Mouse (Mus musculus) MEL (cell line): ENCODE results near the gene Crat. TPM values are rescaled to one million over a fixed set of nuclear protein-coding genes. Genes with fewer than 3 reads are reported as not detected.

Experiments used
- DNase-seq: peaks from one replicate; pipeline ENCODE4 v3.0.0; 2011; ENCODE audit warnings: low read depth, low spot score
- H3K27ac ChIP-seq: 2 replicates; pipeline ENCODE4 v1.5.1; 2012; ENCODE audit warnings: low read depth, mild to moderate bottlenecking, control low read depth, low read length, moderate library complexity; ENCODE audit not compliant: control insufficient read depth
- H3K27me3 ChIP-seq, 2 experiments: fragments of 150-350 bp in 1 of 2; sonication (generic) in 1 of 2; 2 replicates each; pipeline ENCODE4 v1.6.1; 2012; ENCODE audit warnings: low read length in 2 of 2, mild to moderate bottlenecking in 2 of 2, improper control_type of control experiment in 1 of 2, moderate library complexity in 1 of 2; ENCODE audit not compliant: insufficient read depth in 2 of 2, control insufficient read depth in 1 of 2
- H3K36me3 ChIP-seq, 2 experiments: 2 replicates each; pipeline ENCODE4 v1.6.1; 2012 to 2014; ENCODE audit warnings: low read length in 2 of 2, improper control_type of control experiment in 1 of 2, inconsistent platforms in 1 of 2, mild to moderate bottlenecking in 1 of 2; ENCODE audit not compliant: insufficient read depth in 2 of 2, control insufficient read depth in 1 of 2
- H3K4me1 ChIP-seq, 2 experiments: fragments of 150-350 bp in 1 of 2; sonication (generic) in 1 of 2; 2 replicates each; pipeline ENCODE4 v1.6.1; 2012; ENCODE audit warnings: low read length in 2 of 2, improper control_type of control experiment in 1 of 2, mild to moderate bottlenecking in 1 of 2; ENCODE audit not compliant: insufficient read depth in 2 of 2, control insufficient read depth in 1 of 2
- H3K4me3 ChIP-seq, 2 experiments: fragments of 150-350 bp in 1 of 2; sonication (generic) in 1 of 2; 2 replicates each; pipeline ENCODE4 v1.5.1; 2012; ENCODE audit warnings: low read depth in 2 of 2, low read length in 2 of 2, mild to moderate bottlenecking in 2 of 2, moderate library complexity in 2 of 2, control low read depth in 1 of 2, improper control_type of control experiment in 1 of 2; ENCODE audit not compliant: control insufficient read depth in 1 of 2, insufficient read depth in 1 of 2
- H3K79me2 ChIP-seq: 2 replicates; pipeline ENCODE4 v1.6.1; 2012; ENCODE audit warnings: mild to moderate bottlenecking, low read length, moderate library complexity; ENCODE audit not compliant: control insufficient read depth, poor library complexity, insufficient read depth
- H3K9ac ChIP-seq: 2 replicates; pipeline ENCODE4 v1.6.1; 2012; ENCODE audit warnings: low read depth, mild to moderate bottlenecking, control low read depth, low read length, moderate library complexity; ENCODE audit not compliant: control insufficient read depth, poor library complexity, severe bottlenecking
- H3K9me3 ChIP-seq: fragments of 150-350 bp; sonication (generic); replicated peaks from 2 replicates; pipeline ENCODE4 v1.6.1; 2012; ENCODE audit warnings: mild to moderate bottlenecking, low read length, improper control_type of control experiment, moderate library complexity; ENCODE audit not compliant: insufficient read depth
- BHLHE40 ChIP-seq: IDR thresholded peaks from 2 replicates; pipeline ENCODE4 v1.6.1; 2012; ENCODE audit warnings: low read depth, mild to moderate bottlenecking, inconsistent platforms, low read length, improper control_type of control experiment, borderline replicate concordance
- CHD1 ChIP-seq: IDR thresholded peaks from 2 replicates; pipeline ENCODE4 v1.6.1; 2012; ENCODE audit warnings: low read depth, mild to moderate bottlenecking, inconsistent platforms, low read length, improper control_type of control experiment
- CHD2 ChIP-seq: IDR thresholded peaks from 2 replicates; pipeline ENCODE4 v1.6.1; 2011; ENCODE audit warnings: low read length, improper control_type of control experiment
- E2F4 ChIP-seq: IDR thresholded peaks from 2 replicates; pipeline ENCODE4 v1.6.1; 2011; ENCODE audit warnings: low read depth, low read length, improper control_type of control experiment, borderline replicate concordance
- ELF1 ChIP-seq: IDR thresholded peaks from 2 replicates; pipeline ENCODE4 v1.6.1; 2014; ENCODE audit warnings: low read depth, mild to moderate bottlenecking, inconsistent platforms, low read length, improper control_type of control experiment, moderate library complexity
- EP300 ChIP-seq, 2 experiments: IDR thresholded peaks; 2 replicates each; pipeline ENCODE4 v1.6.1; 2011; ENCODE audit warnings: improper control_type of control experiment in 2 of 2, low read length in 2 of 2, low read depth in 1 of 2, mild to moderate bottlenecking in 1 of 2
- ETS1 ChIP-seq: IDR thresholded peaks from 2 replicates; pipeline ENCODE4 v1.6.1; 2012; ENCODE audit warnings: low read depth, mild to moderate bottlenecking, inconsistent platforms, low read length, improper control_type of control experiment, moderate library complexity
- GABPA ChIP-seq: IDR thresholded peaks from 2 replicates; pipeline ENCODE4 v1.6.1; 2012; ENCODE audit warnings: low read depth, mild to moderate bottlenecking, inconsistent platforms, low read length, improper control_type of control experiment, moderate library complexity
- HCFC1 ChIP-seq: IDR thresholded peaks from 2 replicates; pipeline ENCODE4 v1.6.1; 2012; ENCODE audit warnings: low read depth, mild to moderate bottlenecking, inconsistent platforms, low read length, improper control_type of control experiment, moderate library complexity
- KAT2A ChIP-seq: conservative IDR thresholded peaks from 2 replicates; pipeline ENCODE4 v1.6.1; 2012; ENCODE audit warnings: low read depth, low read length, improper control_type of control experiment, inconsistent platforms
- MAFK ChIP-seq: IDR thresholded peaks from 2 replicates; pipeline ENCODE4 v1.6.1; 2011; ENCODE audit warnings: low read depth, mild to moderate bottlenecking, low read length, improper control_type of control experiment, borderline replicate concordance
- MXI1 ChIP-seq: IDR thresholded peaks from 2 replicates; pipeline ENCODE4 v1.6.1; 2011; ENCODE audit warnings: mild to moderate bottlenecking, low read depth, low read length, improper control_type of control experiment
- MYB ChIP-seq: IDR thresholded peaks from 2 replicates; pipeline ENCODE4 v1.6.1; 2011; ENCODE audit warnings: mild to moderate bottlenecking, low read depth, low read length, improper control_type of control experiment
- MYC ChIP-seq: IDR thresholded peaks from 2 replicates; pipeline ENCODE4 v1.6.1; 2011; ENCODE audit warnings: low read depth, mild to moderate bottlenecking, low read length, improper control_type of control experiment, moderate library complexity
- NELFE ChIP-seq: IDR thresholded peaks from 2 replicates; pipeline ENCODE4 v1.6.1; 2011; ENCODE audit warnings: low read depth, low read length, improper control_type of control experiment
- NRF1 ChIP-seq: IDR thresholded peaks from 2 replicates; pipeline ENCODE4 v1.6.1; 2014; ENCODE audit warnings: low read depth, mild to moderate bottlenecking, inconsistent platforms, low read length, improper control_type of control experiment, moderate library complexity; ENCODE audit not compliant: poor library complexity, insufficient read depth, severe bottlenecking
- POLR2AphosphoS2 ChIP-seq: IDR thresholded peaks from 2 replicates; pipeline ENCODE4 v1.6.1; 2011; ENCODE audit warnings: low read length, improper control_type of control experiment
- RAD21 ChIP-seq: IDR thresholded peaks from 2 replicates; pipeline ENCODE4 v1.6.1; 2011; ENCODE audit warnings: mild to moderate bottlenecking, low read depth, low read length, improper control_type of control experiment
- RCOR1 ChIP-seq: IDR thresholded peaks from 2 replicates; pipeline ENCODE4 v1.6.1; 2012; ENCODE audit warnings: low read depth, mild to moderate bottlenecking, inconsistent platforms, low read length, improper control_type of control experiment
- SMC3 ChIP-seq: IDR thresholded peaks from 2 replicates; pipeline ENCODE4 v1.6.1; 2011; ENCODE audit warnings: low read depth, low read length, improper control_type of control experiment
- TAL1 ChIP-seq: IDR thresholded peaks from 2 replicates; pipeline ENCODE4 v1.6.1; 2012; ENCODE audit warnings: mild to moderate bottlenecking, inconsistent platforms, low read length, moderate library complexity, mixed read lengths
- TBP ChIP-seq: IDR thresholded peaks from 2 replicates; pipeline ENCODE4 v1.8.0; 2011; ENCODE audit warnings: low read depth, low read length, improper control_type of control experiment
- TCF12 ChIP-seq: IDR thresholded peaks from 2 replicates; pipeline ENCODE4 v1.6.1; 2014; ENCODE audit warnings: low read depth, mild to moderate bottlenecking, inconsistent platforms, low read length, improper control_type of control experiment, moderate library complexity
- UBTF ChIP-seq: IDR thresholded peaks from 2 replicates; pipeline ENCODE4 v1.6.1; 2012; ENCODE audit warnings: low read depth, mild to moderate bottlenecking, inconsistent platforms, low read length, improper control_type of control experiment, moderate library complexity, borderline replicate concordance; ENCODE audit not compliant: insufficient read depth
- USF2 ChIP-seq, 2 experiments: IDR thresholded peaks; 2 replicates each; pipeline ENCODE4 v1.6.1; 2011 to 2012; ENCODE audit warnings: improper control_type of control experiment in 2 of 2, low read length in 2 of 2, borderline replicate concordance in 1 of 2, inconsistent platforms in 1 of 2, low read depth in 1 of 2, mild to moderate bottlenecking in 1 of 2; ENCODE audit not compliant: insufficient read depth in 1 of 2
- ZC3H11A ChIP-seq: IDR thresholded peaks from 2 replicates; pipeline ENCODE4 v1.6.1; 2012; ENCODE audit warnings: low read depth, mild to moderate bottlenecking, inconsistent platforms, low read length, improper control_type of control experiment
- ZKSCAN1 ChIP-seq: IDR thresholded peaks from 2 replicates; pipeline ENCODE4 v1.6.1; 2012; ENCODE audit warnings: low read depth, mild to moderate bottlenecking, inconsistent platforms, low read length, improper control_type of control experiment, moderate library complexity
- ZMIZ1 ChIP-seq: IDR thresholded peaks from 2 replicates; pipeline ENCODE4 v1.6.1; 2012; ENCODE audit warnings: low read depth, mild to moderate bottlenecking, inconsistent platforms, low read length, improper control_type of control experiment, moderate library complexity
- polyA plus RNA-seq, 2 experiments: library from polyadenylated mRNA; stranded (reverse) in 1 of 2; unstranded in 1 of 2; fragments of >175 nt in 1 of 2; fragments of >200 nt in 1 of 2; gene quantifications; 2 replicates each; pipeline versions ENCODE4 v1.2.1 to v1.2.4; 2012; ENCODE audit warnings: low replicate concordance in 2 of 2, low read depth in 1 of 2; ENCODE audit not compliant: insufficient read length in 2 of 2, insufficient read depth in 1 of 2, missing spikeins in 1 of 2
- total RNA-seq: library from RNA; depleted of rRNA; stranded (reverse); fragments of 300-350 nt; gene quantifications from 2 replicates; pipeline ENCODE4 v1.2.3, GENCODE M21; 2012

The Crat gene
- total and polyA plus RNA-seq, 3 experiments: 22.0 to 93.9 TPM; not detected in 1

GRCm38 (mm10) chr2:30413038-30413973, 2.3 kb downstream of the Crat start:
- no peak for DNase-seq
- Histone ChIP-seq H3K27ac (no peak overlapping the region), H3K4me3 (no peak overlapping the region), H3K4me1 (peaks cover 12 to 20% of the 10 kb centered on the region in 2 experiments; a peak in 3 of 4 replicates), H3K9ac (no peak overlapping the region), H3K79me2 (peaks cover 32% of the 10 kb centered on the region), H3K9me3 (no peaks in the 10 kb centered on the region), H3K27me3 (no peaks in the 10 kb centered on the region), H3K36me3 (peaks cover 0 to 10% of the 10 kb centered on the region in 2 experiments; a peak in 3 of 4 replicates)
- no peak for TF ChIP-seq ZMIZ1
- no peak for TF ChIP-seq GABPA
- no peak for TF ChIP-seq CHD1
- TF ChIP-seq E2F4: no peak
- TF ChIP-seq NRF1: no peak
- TF ChIP-seq POLR2AphosphoS2: no peak
- no peak for TF ChIP-seq NELFE
- no peak for TF ChIP-seq USF2 (IDR thresholded peaks at IDR 0.05; ENCODE audit: borderline replicate concordance in 1 of 2, insufficient read depth in 1 of 2, low read depth in 1 of 2, low read length in 2 of 2)
- no peak for TF ChIP-seq MYC
- TF ChIP-seq TAL1: no peak
- no peak for TF ChIP-seq ZC3H11A
- TF ChIP-seq ELF1: no peak
- TF ChIP-seq RCOR1: no peak
- no peak for TF ChIP-seq TBP
- TF ChIP-seq MYB: no peak

- no peak for DNase-seq
- H3K9ac ChIP-seq: no peak overlapping the region
- no peaks in the 10 kb centered on the region for H3K27me3 ChIP-seq
- H3K9me3 ChIP-seq: no peaks in the 10 kb centered on the region
- H3K4me3 ChIP-seq: no peak overlapping the region
- peaks cover 3 to 5% of the 10 kb centered on the region in 2 experiments; a peak in 3 of 4 replicates for H3K4me1 ChIP-seq
- H3K27ac ChIP-seq: no peak overlapping the region
- H3K36me3 ChIP-seq: peaks cover 0 to 3% of the 10 kb centered on the region in 2 experiments; a peak in 2 of 4 replicates
- H3K79me2 ChIP-seq: no peaks in the 10 kb centered on the region; the same call in 1 of the 2 replicates
- TF ChIP-seq KAT2A: no peak
- TF ChIP-seq TCF12: no peak
- no peak for TF ChIP-seq MYC
- no peak for TF ChIP-seq RAD21
- TF ChIP-seq BHLHE40: no peak
- no peak for TF ChIP-seq HCFC1
- no peak for TF ChIP-seq TBP
- TF ChIP-seq CHD1: no peak
- TF ChIP-seq UBTF: no peak
- TF ChIP-seq CHD2: no peak
- no peak for TF ChIP-seq MAFK
- no peak for TF ChIP-seq MXI1
- no peak for TF ChIP-seq POLR2AphosphoS2
- TF ChIP-seq EP300 (IDR thresholded peaks at IDR 0.05; ENCODE audit: low read depth in 1 of 2, low read length in 2 of 2): no peak
- no peak for TF ChIP-seq ZKSCAN1
- TF ChIP-seq ETS1: no peak
- TF ChIP-seq SMC3: no peak
Observed at GRCm38 (mm10) chr2:30409454-30410176, 6.0 kb downstream of the Crat start.
